Mouse (Mus musculus) myocyte (in vitro differentiated cells): Measurements from ENCODE around the gene Aff4.

Source experiments
- CEBPB ChIP-seq: IDR thresholded peaks from 2 replicates; pipeline ENCODE4 v1.6.1; 2011; ENCODE audit warnings: mild to moderate bottlenecking, moderate library complexity; ENCODE audit not compliant: poor library complexity, insufficient read depth, severe bottlenecking
- E2F4 ChIP-seq: IDR thresholded peaks from one replicate; pipeline ENCODE4 v1.6.1; 2011; ENCODE audit warnings: mild to moderate bottlenecking, control low read depth, moderate library complexity; ENCODE audit not compliant: insufficient read depth
- MAX ChIP-seq: IDR thresholded peaks from one replicate; pipeline ENCODE4 v1.6.1; 2011; ENCODE audit warnings: low read depth, mild to moderate bottlenecking, control low read depth
- MYOD1 ChIP-seq, 3 experiments: IDR thresholded peaks; one replicate each; pipeline ENCODE4 v1.6.1; 2011; ENCODE audit warnings: control low read depth in 2 of 3, low read depth in 2 of 3, mild to moderate bottlenecking in 2 of 3, moderate library complexity in 1 of 3; ENCODE audit not compliant: insufficient read length in 2 of 3, control insufficient read depth in 1 of 3
- MYOG ChIP-seq, 3 experiments: IDR thresholded peaks; one replicate each; pipeline ENCODE4 v1.6.1; 2011; ENCODE audit warnings: control low read depth in 2 of 3, low read depth in 2 of 3, mild to moderate bottlenecking in 2 of 3; ENCODE audit not compliant: insufficient read length in 2 of 3, control insufficient read depth in 1 of 3, insufficient read depth in 1 of 3
- POLR2A ChIP-seq: IDR thresholded peaks from one replicate; pipeline ENCODE4 v1.6.1; 2011; ENCODE audit warnings: low read depth, mild to moderate bottlenecking, control low read depth, moderate library complexity; ENCODE audit not compliant: insufficient read length
- POLR2AphosphoS2 ChIP-seq: IDR thresholded peaks from one replicate; pipeline ENCODE4 v1.6.1; 2011; ENCODE audit warnings: low read depth, control low read depth; ENCODE audit not compliant: insufficient read length
- TCF12 ChIP-seq: IDR thresholded peaks from one replicate; pipeline ENCODE4 v1.6.1; 2011; ENCODE audit warnings: mild to moderate bottlenecking, control low read depth; ENCODE audit not compliant: poor library complexity, insufficient read depth, severe bottlenecking
- TCF3 ChIP-seq: IDR thresholded peaks from one replicate; pipeline ENCODE4 v1.6.1; 2011; ENCODE audit warnings: low read depth, control low read depth; ENCODE audit not compliant: insufficient read length

- TF ChIP-seq POLR2A (no peak), MYOD1 (IDR thresholded peaks at IDR 0.05; ENCODE audit: control insufficient read depth in 1 of 3, insufficient read length in 2 of 3, low read depth in 2 of 3) (no peak), MYOG (IDR thresholded peaks at IDR 0.05; ENCODE audit: control insufficient read depth in 1 of 3, insufficient read depth in 1 of 3, insufficient read length in 2 of 3, low read depth in 2 of 3) (no peak), MAX (no peak), TCF12 (no peak), CEBPB (no peak), E2F4 (no peak), TCF3 (no peak), POLR2AphosphoS2 (no peak)
Measured at GRCm38 (mm10) chr11:53367032-53367431, 16.4 kb downstream of the Aff4 start.
